Mouse (Mus musculus): ENCODE results near the gene Ing5.
"Not testable (repeated sequence)": the region's sequence is repeated elsewhere in the genome, so short reads cannot be mapped to it uniquely, and the experiment has no call there.

Ing5 gene

GRCm38 (mm10) chr1:93811495-93812039 lies 7.8 kb downstream of the Ing5 start:
- DNase-seq (ENCODE audit: inconsistent ontology term), result no peak

- DNase-seq (ENCODE audit: inconsistent ontology term), result no peak
Measured at GRCm38 (mm10) chr1:93817823-93818532, 14.2 kb downstream of the Ing5 start.

GRCm38 (mm10) chr1:93818722-93819121 lies 15.0 kb downstream of the Ing5 start:
- no peak for DNase-seq (ENCODE audit: inconsistent ontology term)

GRCm38 (mm10) chr1:93823796-93824495 lies 20.2 kb downstream of the Ing5 start:
- no peak for DNase-seq (ENCODE audit: inconsistent ontology term)

- no peak for DNase-seq (ENCODE audit: inconsistent ontology term)
Measured at GRCm38 (mm10) chr1:93824609-93825008, 20.8 kb downstream of the Ing5 start, which contains the start of gene D2hgdh. Gene D2hgdh (plus strand): TSS chr1:93824909.

GRCm38 (mm10) chr1:93825105-93825674 lies 21.4 kb downstream of the Ing5 start:
- peak; percentile 94 for DNase-seq (ENCODE audit: inconsistent ontology term)

- DNase-seq (ENCODE audit: inconsistent ontology term), result no peak
Measured at GRCm38 (mm10) chr1:93825771-93826539, 22.2 kb downstream of the Ing5 start.

- DNase-seq (ENCODE audit: inconsistent ontology term), result no peak
Measured at GRCm38 (mm10) chr1:93826540-93826835, 22.7 kb downstream of the Ing5 start.

GRCm38 (mm10) chr1:93832754-93833360 lies 29.1 kb downstream of the Ing5 start:
- DNase-seq (ENCODE audit: inconsistent ontology term), result not testable (repeated sequence)

GRCm38 (mm10) chr1:93834671-93835150 lies 30.9 kb downstream of the Ing5 start:
- no peak for DNase-seq (ENCODE audit: inconsistent ontology term)

GRCm38 (mm10) chr1:93835211-93835610 lies 31.4 kb downstream of the Ing5 start:
- no peak for DNase-seq (ENCODE audit: inconsistent ontology term)

GRCm38 (mm10) chr1:93835876-93836531 lies 32.2 kb downstream of the Ing5 start:
- DNase-seq (ENCODE audit: inconsistent ontology term), result peak; percentile 30

- no peak for DNase-seq (ENCODE audit: inconsistent ontology term)
Measured at GRCm38 (mm10) chr1:93836532-93836913, 32.8 kb downstream of the Ing5 start.

- DNase-seq (ENCODE audit: inconsistent ontology term), result no peak
Measured at GRCm38 (mm10) chr1:93837335-93837734, 33.6 kb downstream of the Ing5 start.

GRCm38 (mm10) chr1:93838569-93838968 lies 34.8 kb downstream of the Ing5 start:
- DNase-seq (ENCODE audit: inconsistent ontology term), result not testable (repeated sequence)

- not testable (repeated sequence) for DNase-seq (ENCODE audit: inconsistent ontology term)
Measured at GRCm38 (mm10) chr1:93845766-93846366, 42.1 kb downstream of the Ing5 start.

GRCm38 (mm10) chr1:93855790-93856189 lies 52.0 kb downstream of the Ing5 start:
- DNase-seq (ENCODE audit: inconsistent ontology term), result not testable (repeated sequence)

GRCm38 (mm10) chr1:93857370-93857769 lies 53.6 kb downstream of the Ing5 start:
- DNase-seq (ENCODE audit: inconsistent ontology term), result peak; percentile 95

- DNase-seq (ENCODE audit: inconsistent ontology term), result no peak
Measured at GRCm38 (mm10) chr1:93857991-93858390, 54.2 kb downstream of the Ing5 start.

GRCm38 (mm10) chr1:93859619-93860018 lies 55.9 kb downstream of the Ing5 start:
- no peak for DNase-seq (ENCODE audit: inconsistent ontology term)
